In the genomic region with DNA sequence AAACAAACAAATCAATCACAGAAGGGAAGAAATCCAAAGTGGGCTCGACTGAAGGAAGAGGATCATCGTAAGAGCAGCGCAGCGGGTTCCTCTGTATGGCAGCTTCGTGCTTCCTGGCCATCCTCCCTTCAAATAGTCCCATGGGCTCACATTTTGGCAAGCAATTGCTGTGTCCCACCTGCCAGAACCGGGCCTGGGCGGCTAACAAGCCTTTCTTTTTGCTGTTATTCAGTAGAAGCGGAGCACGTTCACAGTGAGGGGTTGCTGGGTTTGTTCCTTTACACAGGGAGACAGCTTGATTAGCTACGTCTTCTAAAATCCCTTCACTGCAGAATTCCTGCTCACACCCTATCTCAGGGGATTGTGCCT, we compare ENCODE assay signal across 10 mouse cellular contexts.
A peak's percentile ranks its signal among the peaks of the same experiment; 100 is the strongest.
DNase-seq lines count a peak whose midpoint lies in the region; ATAC-seq and TF ChIP-seq lines count a peak whose summit lies in the region.
"Had no signal": no experiment of that assay in that cellular context is flagged by ENCODE, and none has a peak within 500 bp of the region (broad histone marks: within the 10 kb centered on the region; RNA-seq: fewer than 3 reads in every experiment).

No protein-coding gene starts in this region.

- H3K27me3 ChIP-seq in heart, embryonic 12.5 days (replicated peaks), result peaks cover 76% of the 10 kb centered on the region
- peaks cover 18% of the 10 kb centered on the region; the same call in 1 of the 2 replicates for H3K27me3 ChIP-seq in limb, embryonic 14.5 days (ENCODE audit: control insufficient read depth, insufficient read depth, low read length)
- H3K27me3 ChIP-seq in limb, embryonic 10.5 days (ENCODE audit: low read depth, poor library complexity, severe bottlenecking), result peaks cover 92% of the 10 kb centered on the region
- peaks cover 5% of the 10 kb centered on the region; the same call in 1 of the 2 replicates for H3K27me3 ChIP-seq in forebrain, postnatal 0 days (ENCODE audit: insufficient read depth, low read length)
- H3K27me3 ChIP-seq in stomach, embryonic 16.5 days (ENCODE audit: control insufficient read depth, insufficient read depth, low read length), result no peaks in the 10 kb centered on the region

- DNase-seq in heart, adult 9 months (ENCODE audit: low spot score in 2 of 2), result no peak
- DNase-seq in limb, embryonic 14.5 days (ENCODE audit: low spot score), result peak; percentile 25
- DNase-seq in limb, embryonic 10.5 days (ENCODE audit: low spot score), result no peak
- DNase-seq in forebrain, postnatal 0 days, result peak; percentile 53
- DNase-seq in MN1 (ENCODE audit: low spot score), result no peak
- DNase-seq in cerebellum, adult 11 months, result no peak
- DNase-seq: cerebellum, postnatal 25 days had no signal

- no peak for ATAC-seq in heart, embryonic 12.5 days (ENCODE audit: insufficient number of reproducible peaks, low FRiP score)
- no peak for ATAC-seq in limb, embryonic 14.5 days (ENCODE audit: low FRiP score, low read depth)
- peak; percentile 38 for ATAC-seq in forebrain, postnatal 0 days
- no peak for ATAC-seq in stomach, embryonic 16.5 days (ENCODE audit: insufficient read depth, low FRiP score)
- ATAC-seq: activated CD4-positive, CD25-positive, alpha-beta regulatory T cell, adult 4 months had no signal

- 14% methylated on average over 10 of the region's 10 CpGs for WGBS in heart, embryonic 12.5 days
- WGBS in limb, embryonic 14.5 days, result 26% methylated on average over 10 of the region's 10 CpGs
- whole genome bisulfite sequencing in limb, embryonic 10.5 days, result 21% methylated on average over 10 of the region's 10 CpGs
- 6% methylated on average over 10 of the region's 10 CpGs for WGBS in forebrain, postnatal 0 days
- WGBS in stomach, embryonic 16.5 days, result 27% methylated on average over 10 of the region's 10 CpGs

- no peaks in the 10 kb centered on the region for H3K36me3 ChIP-seq in heart, embryonic 12.5 days
- no peaks in the 10 kb centered on the region for H3K36me3 ChIP-seq in limb, embryonic 14.5 days (ENCODE audit: control insufficient read depth, insufficient read depth, low read length)
- H3K36me3 ChIP-seq in limb, embryonic 10.5 days, result no peaks in the 10 kb centered on the region
- no peaks in the 10 kb centered on the region for H3K36me3 ChIP-seq in forebrain, postnatal 0 days (ENCODE audit: insufficient read depth)
- no peaks in the 10 kb centered on the region for H3K36me3 ChIP-seq in stomach, embryonic 16.5 days (ENCODE audit: control insufficient read depth, insufficient read depth, low read length)

- no peaks in the 10 kb centered on the region for H3K9me3 ChIP-seq in heart, embryonic 12.5 days (replicated peaks)
- H3K9me3 ChIP-seq in limb, embryonic 14.5 days (ENCODE audit: control insufficient read depth, low read length), result no peaks in the 10 kb centered on the region
- H3K9me3 ChIP-seq in limb, embryonic 10.5 days (replicated peaks), result no peaks in the 10 kb centered on the region
- no peaks in the 10 kb centered on the region for H3K9me3 ChIP-seq in forebrain, postnatal 0 days (ENCODE audit: low read length)
- H3K9me3 ChIP-seq in stomach, embryonic 16.5 days (replicated peaks; ENCODE audit: control insufficient read depth, low read length), result no peaks in the 10 kb centered on the region

- TF ChIP-seq CTCF in forebrain, postnatal 0 days (IDR thresholded peaks at IDR 0.05; ENCODE audit: low read depth), result no peak

- TF ChIP-seq POLR2A in limb, embryonic 14.5 days (IDR thresholded peaks at IDR 0.05; ENCODE audit: borderline replicate concordance, extremely low read depth, insufficient read depth, insufficient read length), result no peak

- H3K9ac ChIP-seq in heart, embryonic 12.5 days, result no peak overlapping the region
- no peak overlapping the region for H3K9ac ChIP-seq in limb, embryonic 14.5 days (ENCODE audit: low read depth, low read length, severe bottlenecking)
- H3K9ac ChIP-seq in forebrain, postnatal 0 days, result peak overlapping the region; percentile 43
- no peak overlapping the region for H3K9ac ChIP-seq in stomach, embryonic 16.5 days (ENCODE audit: low read length)

- peak overlapping the region; percentile 39 for H3K4me2 ChIP-seq in heart, embryonic 12.5 days
- H3K4me2 ChIP-seq in limb, embryonic 14.5 days (replicated peaks; ENCODE audit: low read depth, low read length, severe bottlenecking), result 0 out of 2 replicates have a peak overlapping the region, but pooled peaks have one; percentile 4
- peak overlapping the region; percentile 28; the same call in 1 of the 2 replicates for H3K4me2 ChIP-seq in forebrain, postnatal 0 days (ENCODE audit: low read depth)
- peak overlapping the region; percentile 9; the same call in 1 of the 2 replicates for H3K4me2 ChIP-seq in stomach, embryonic 16.5 days (ENCODE audit: low read depth, low read length)

- H3K27ac ChIP-seq in heart, embryonic 12.5 days (ENCODE audit: poor library complexity, severe bottlenecking), result no peak overlapping the region
- no peak overlapping the region for H3K27ac ChIP-seq in limb, embryonic 14.5 days (replicated peaks; ENCODE audit: low read depth, low read length)
- H3K27ac ChIP-seq in limb, embryonic 10.5 days, result no peak overlapping the region
- H3K27ac ChIP-seq in forebrain, postnatal 0 days (ENCODE audit: low read depth, low read length), result no peak overlapping the region
- no peak overlapping the region for H3K27ac ChIP-seq in stomach, embryonic 16.5 days (ENCODE audit: low read length)

- peaks cover 26% of the 10 kb centered on the region for H3K4me1 ChIP-seq in heart, embryonic 12.5 days (replicated peaks)
- H3K4me1 ChIP-seq in limb, embryonic 14.5 days (ENCODE audit: control insufficient read depth, insufficient read depth, low read length), result peaks cover 17% of the 10 kb centered on the region
- H3K4me1 ChIP-seq in limb, embryonic 10.5 days, result peaks cover 17% of the 10 kb centered on the region; the same call in 1 of the 2 replicates
- peaks cover 13% of the 10 kb centered on the region; the same call in 1 of the 2 replicates for H3K4me1 ChIP-seq in forebrain, postnatal 0 days (ENCODE audit: insufficient read depth)
- H3K4me1 ChIP-seq in stomach, embryonic 16.5 days (ENCODE audit: control insufficient read depth, insufficient read depth, low read length), result peaks cover 14% of the 10 kb centered on the region

- no peak overlapping the region for H3K4me3 ChIP-seq in heart, embryonic 12.5 days
- H3K4me3 ChIP-seq in limb, embryonic 14.5 days (replicated peaks; ENCODE audit: low read length), result no peak overlapping the region
- H3K4me3 ChIP-seq in limb, embryonic 10.5 days, result no peak overlapping the region
- H3K4me3 ChIP-seq in forebrain, postnatal 0 days (ENCODE audit: low read depth, low read length), result no peak overlapping the region
- H3K4me3 ChIP-seq in stomach, embryonic 16.5 days (replicated peaks; ENCODE audit: low read length), result no peak overlapping the region

Comparison
In these comparisons a context has a peak if more than half of its experiments do, and no peak if none do; other contexts are left out.
1. DNase-seq: peak in limb, embryonic 14.5 days (single experiment) and forebrain, postnatal 0 days (single experiment); none in heart, adult 9 months (0 of 2), limb, embryonic 10.5 days (single experiment), MN1 (single experiment) and cerebellum, adult 11 months (single experiment).
2. Peak in every context shown above with its lines, with median percentiles within 50 percentile points of each other: H3K4me2 ChIP-seq.